Mouse (Mus musculus): ENCODE measurements around the gene Cep170b. TPM values are rescaled to one million over a fixed set of nuclear protein-coding genes. Genes with fewer than 3 reads are reported as not detected.
A peak's percentile ranks its signal among the peaks of the same experiment; 100 is the strongest.

Gene Cep170b
- polyA plus RNA-seq, 1 experiment from 2014 or later, result 25.0 TPM

- peaks cover 38% of the 10 kb centered on the region for H3K4me1 ChIP-seq
- WGBS, result under 1% methylated on average over 60 of the region's 60 CpGs
- peak within 1 kb of the TSS; percentile 18 for H3K9ac ChIP-seq
- H3K27me3 ChIP-seq, result peaks cover 44% of the 10 kb centered on the region
- H3K9me3 ChIP-seq (replicated peaks), result no peaks in the 10 kb centered on the region
- 0 out of 2 replicates have a peak within 1 kb of the TSS, but pooled peaks have one; percentile 44 for H3K27ac ChIP-seq (replicated peaks)
- peak within 1 kb of the TSS; percentile 65 for H3K4me3 ChIP-seq (replicated peaks)
- ATAC-seq (ENCODE audit: insufficient number of reproducible peaks, low FRiP score, low TSS enrichment, low read depth), result no peak
- peak within 1 kb of the TSS; percentile 86 for H3K4me2 ChIP-seq (replicated peaks)
- no peaks in the 10 kb centered on the region for H3K36me3 ChIP-seq
These were observed 41.7 kb upstream of the Cep170b start, which contains the start of gene Zbtb42 for GRCm38 (mm10) chr12:112678555-112679026. Zbtb42 (plus strand) TSS chr12:112678828.

DNA sequence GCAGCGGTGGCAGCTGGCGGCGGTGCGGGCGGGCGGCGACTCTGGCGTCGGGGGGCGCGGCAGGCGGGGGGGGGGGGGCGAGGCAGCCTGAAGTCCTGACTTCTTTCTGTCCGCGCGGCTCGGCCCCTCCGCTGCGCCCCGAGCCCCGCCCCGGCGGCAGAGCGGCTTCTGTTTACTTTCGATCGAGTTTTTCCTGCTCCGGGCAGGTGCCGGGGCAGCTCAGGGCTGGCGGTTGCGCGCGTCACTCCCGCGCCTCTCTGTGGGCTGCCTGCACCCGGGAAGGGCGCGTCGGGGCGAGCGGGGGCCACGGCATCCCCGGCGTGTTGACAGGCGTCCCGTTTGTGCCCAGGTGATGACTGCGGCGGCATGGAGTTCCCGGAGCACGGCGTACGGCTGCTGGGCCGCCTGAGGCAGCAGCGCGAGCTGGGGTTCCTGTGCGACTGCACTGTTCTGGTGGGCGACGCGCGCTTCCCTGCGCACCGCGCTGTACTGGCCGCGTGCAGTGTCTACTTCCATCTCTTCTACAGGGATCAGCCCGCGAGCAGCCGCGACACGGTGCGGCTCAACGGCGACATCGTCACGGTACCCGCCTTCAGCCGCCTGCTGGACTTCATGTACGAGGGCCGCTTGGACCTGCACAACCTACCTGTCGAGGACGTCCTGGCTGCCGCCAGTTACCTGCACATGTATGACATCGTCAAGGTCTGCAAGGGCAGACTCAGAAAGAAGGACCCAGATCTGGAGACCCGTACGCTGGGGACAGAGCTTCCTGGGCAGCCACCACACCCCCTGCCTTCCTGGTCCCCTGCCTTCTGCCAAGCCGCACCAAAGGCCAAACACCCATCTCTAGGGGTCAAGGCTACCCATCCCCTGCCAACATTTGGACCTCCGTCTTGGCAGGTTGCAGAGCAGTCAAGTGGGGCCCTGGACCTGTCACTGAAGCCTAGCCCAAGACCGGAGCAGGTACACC is 40.9 kb upstream of the Cep170b start:
- H3K9ac ChIP-seq, result peak overlapping the region; percentile 18
- ATAC-seq (ENCODE audit: insufficient number of reproducible peaks, low FRiP score, low TSS enrichment, low read depth), result no peak
- peak overlapping the region; percentile 86 for H3K4me2 ChIP-seq (replicated peaks)
- 0 out of 2 replicates have a peak overlapping the region, but pooled peaks have one; percentile 44 for H3K27ac ChIP-seq (replicated peaks)
- H3K36me3 ChIP-seq, result no peaks in the 10 kb centered on the region
- H3K4me1 ChIP-seq, result peaks cover 38% of the 10 kb centered on the region
- WGBS, result 4% methylated on average over 64 of the region's 87 CpGs
- peak overlapping the region; percentile 65 for H3K4me3 ChIP-seq (replicated peaks)
- H3K27me3 ChIP-seq, result peaks cover 44% of the 10 kb centered on the region
- no peaks in the 10 kb centered on the region for H3K9me3 ChIP-seq (replicated peaks)

- Histone ChIP-seq H3K9ac (no peak overlapping the region), H3K27ac (replicated peaks) (no peak overlapping the region), H3K9me3 (replicated peaks) (no peaks in the 10 kb centered on the region), H3K4me2 (replicated peaks) (no peak overlapping the region), H3K36me3 (no peaks in the 10 kb centered on the region), H3K4me3 (replicated peaks) (no peak overlapping the region), H3K4me1 (peaks cover 16% of the 10 kb centered on the region), H3K27me3 (peaks cover 30% of the 10 kb centered on the region)
- ATAC-seq (ENCODE audit: insufficient number of reproducible peaks, low FRiP score, low TSS enrichment, low read depth), result no peak
- WGBS, result 53% methylated on average over 7 of the region's 7 CpGs
These were observed 36.9 kb upstream of the Cep170b start for GRCm38 (mm10) chr12:112683351-112683750.

- H3K4me2 ChIP-seq (replicated peaks), result no peak overlapping the region
- 65% methylated on average over 15 of the region's 15 CpGs for WGBS
These were observed 31.8 kb upstream of the Cep170b start for GRCm38 (mm10) chr12:112688458-112688857.

GRCm38 (mm10) chr12:112693185-112694126 is 26.8 kb upstream of the Cep170b start:
- Histone ChIP-seq H3K4me3 (replicated peaks) (peak overlapping the region; percentile 83), H3K9ac (peak overlapping the region; percentile 99), H3K27me3 (no peaks in the 10 kb centered on the region), H3K4me2 (replicated peaks) (peak overlapping the region; percentile 83), H3K27ac (replicated peaks) (peak overlapping the region; percentile 85), H3K4me1 (peaks cover 17% of the 10 kb centered on the region), H3K36me3 (no peaks in the 10 kb centered on the region), H3K9me3 (replicated peaks) (no peaks in the 10 kb centered on the region)
- ATAC-seq (ENCODE audit: insufficient number of reproducible peaks, low FRiP score, low TSS enrichment, low read depth), result peak; percentile 93
- WGBS, result 2% methylated on average over 54 of the region's 54 CpGs

More at GRCm38 (mm10) chr12:112688458-112688857, 31.8 kb upstream of the Cep170b start:
- no peaks in the 10 kb centered on the region for H3K9me3 ChIP-seq (replicated peaks)
- no peaks in the 10 kb centered on the region for H3K27me3 ChIP-seq
- no peak overlapping the region for H3K4me3 ChIP-seq (replicated peaks)
- no peak overlapping the region for H3K27ac ChIP-seq (replicated peaks)
- ATAC-seq (ENCODE audit: insufficient number of reproducible peaks, low FRiP score, low TSS enrichment, low read depth), result no peak
- no peak overlapping the region for H3K9ac ChIP-seq
- no peaks in the 10 kb centered on the region for H3K36me3 ChIP-seq
- peaks cover 11% of the 10 kb centered on the region for H3K4me1 ChIP-seq

GRCm38 (mm10) chr12:112694127-112694475 is 26.2 kb upstream of the Cep170b start:
- no peaks in the 10 kb centered on the region for H3K36me3 ChIP-seq
- peak overlapping the region; percentile 83 for H3K4me3 ChIP-seq (replicated peaks)
- no peaks in the 10 kb centered on the region for H3K9me3 ChIP-seq (replicated peaks)
- peak overlapping the region; percentile 85 for H3K27ac ChIP-seq (replicated peaks)
- WGBS, result 76% methylated on average over 10 of the region's 10 CpGs
- H3K4me1 ChIP-seq, result peaks cover 14% of the 10 kb centered on the region
- no peak overlapping the region; the same call in 1 of the 2 replicates for H3K9ac ChIP-seq
- no peaks in the 10 kb centered on the region for H3K27me3 ChIP-seq
- H3K4me2 ChIP-seq (replicated peaks), result peak overlapping the region; percentile 83
- no peak for ATAC-seq (ENCODE audit: insufficient number of reproducible peaks, low FRiP score, low TSS enrichment, low read depth)

DNA sequence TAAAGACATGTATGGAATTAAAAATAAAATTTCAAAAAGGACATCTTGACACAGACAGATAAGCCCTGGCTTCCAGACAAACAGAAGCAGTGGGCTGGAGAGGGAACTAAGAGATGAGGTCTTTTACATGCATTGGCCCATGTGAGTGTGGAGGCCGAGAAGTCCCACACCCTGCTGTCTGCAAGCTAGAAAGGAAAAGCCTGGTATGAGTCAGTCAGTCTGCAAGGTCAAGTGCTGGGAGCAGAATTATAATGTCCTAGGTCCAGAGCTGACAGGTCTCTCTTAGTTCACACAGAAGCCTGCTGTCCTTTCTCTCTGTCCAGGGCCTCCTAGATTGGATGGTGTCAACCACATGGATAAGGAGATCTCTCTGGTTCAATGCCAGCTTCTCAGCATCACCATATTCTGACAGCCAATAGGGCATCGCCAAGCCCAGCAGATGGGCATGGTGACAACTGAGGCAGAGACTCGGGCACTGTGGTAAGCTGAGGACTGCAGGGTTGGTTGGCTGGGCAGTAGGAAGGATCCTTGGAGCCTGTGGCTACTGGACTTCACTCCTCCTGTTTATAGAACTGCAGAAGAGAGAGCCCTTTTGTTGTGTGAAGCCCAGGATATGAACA is 23.3 kb upstream of the Cep170b start:
- H3K4me2 ChIP-seq (replicated peaks), result no peak overlapping the region
- H3K9me3 ChIP-seq (replicated peaks), result no peaks in the 10 kb centered on the region
- WGBS, result 81% methylated on average over 3 of the region's 3 CpGs
- H3K27me3 ChIP-seq, result no peaks in the 10 kb centered on the region
- H3K27ac ChIP-seq (replicated peaks), result no peak overlapping the region
- no peak overlapping the region for H3K4me3 ChIP-seq (replicated peaks)
- H3K9ac ChIP-seq, result no peak overlapping the region
- H3K4me1 ChIP-seq, result peaks cover 28% of the 10 kb centered on the region
- no peaks in the 10 kb centered on the region for H3K36me3 ChIP-seq
- no peak for ATAC-seq (ENCODE audit: insufficient number of reproducible peaks, low FRiP score, low TSS enrichment, low read depth)

GRCm38 (mm10) chr12:112700522-112700921 is 19.7 kb upstream of the Cep170b start:
- Histone ChIP-seq H3K9ac (no peak overlapping the region; the same call in 1 of the 2 replicates), H3K4me1 (peaks cover 17% of the 10 kb centered on the region), H3K27ac (replicated peaks) (no peak overlapping the region), H3K27me3 (no peaks in the 10 kb centered on the region), H3K4me2 (replicated peaks) (peak overlapping the region; percentile 37), H3K36me3 (no peaks in the 10 kb centered on the region), H3K9me3 (replicated peaks) (no peaks in the 10 kb centered on the region), H3K4me3 (replicated peaks) (peak overlapping the region; percentile 3; the same call in 1 of the 2 replicates)
- peak; percentile 45; the same call in 1 of the 2 replicates for ATAC-seq (ENCODE audit: insufficient number of reproducible peaks, low FRiP score, low TSS enrichment, low read depth)
- 4% methylated on average over 15 of the region's 15 CpGs for WGBS

GRCm38 (mm10) chr12:112702374-112703320 is 17.6 kb upstream of the Cep170b start:
- H3K9me3 ChIP-seq (replicated peaks), result no peaks in the 10 kb centered on the region
- no peak overlapping the region for H3K4me2 ChIP-seq (replicated peaks)
- no peak overlapping the region for H3K4me3 ChIP-seq (replicated peaks)
- peaks cover 5% of the 10 kb centered on the region for H3K27me3 ChIP-seq
- WGBS, result 43% methylated on average over 6 of the region's 6 CpGs
- peaks cover 28% of the 10 kb centered on the region for H3K4me1 ChIP-seq
- ATAC-seq (ENCODE audit: insufficient number of reproducible peaks, low FRiP score, low TSS enrichment, low read depth), result no peak
- H3K27ac ChIP-seq (replicated peaks), result no peak overlapping the region
- no peaks in the 10 kb centered on the region for H3K36me3 ChIP-seq
- no peak overlapping the region for H3K9ac ChIP-seq

All from embryonic facial prominence, embryonic 15.5 days (tissue).